Mouse (Mus musculus) midbrain, embryonic 12.5 days (tissue): Measurements from ENCODE around the gene 4930522L14Rik. TPM values are rescaled to one million over a fixed set of nuclear protein-coding genes. Genes with fewer than 3 reads are reported as not detected.

Experiments used
- polyA plus RNA-seq: library from polyadenylated mRNA; unstranded; fragments of >200 nt; fragmentation: Nextera tagmentation; extraction: Ambion mirVana; gene quantifications from 2 replicates; pipeline ENCODE4 v1.2.1, GENCODE M21; 2016

The 4930522L14Rik gene
- polyA plus RNA-seq, 1 experiment from 2014 or later = 5.8 TPM

Other genes starting within 250 kb of the 4930522L14Rik start
- 5.7 TPM in 2 replicates for gene Crlf2, start 192.9 kb downstream of the 4930522L14Rik start, polyA plus RNA-seq
- 1.6 and 2.0 TPM in 2 replicates for gene 5430403G16Rik, start 60.8 kb downstream of the 4930522L14Rik start, polyA plus RNA-seq
- gene Gm15446, start 171.5 kb upstream of the 4930522L14Rik start, polyA plus RNA-seq = 0.37 and 0.63 TPM in 2 replicates
- gene Zfp932, start 244.6 kb upstream of the 4930522L14Rik start, polyA plus RNA-seq = 25.5 and 26.2 TPM in 2 replicates